Mouse (Mus musculus): ENCODE data around the gene Ccdc191. TPM values are rescaled to one million over a fixed set of nuclear protein-coding genes. Genes with fewer than 3 reads are reported as not detected.

The Ccdc191 gene
- polyA plus RNA-seq (2015; fragmentation: Nextera tagmentation; extraction: Ambion mirVana): 11.1 and 12.2 TPM in 2 replicates

- Histone ChIP-seq H3K9me3 (replicated peaks; ENCODE audit: low read length) (no peaks in the 10 kb centered on the region), H3K4me3 (replicated peaks; ENCODE audit: low read depth, low read length) (peak within 1 kb of the TSS; percentile 60), H3K9ac (ENCODE audit: low read depth, low read length) (peak within 1 kb of the TSS; percentile 71), H3K27ac (peak within 1 kb of the TSS; percentile 71), H3K36me3 (ENCODE audit: insufficient read depth, low read length) (no peaks in the 10 kb centered on the region), H3K4me2 (ENCODE audit: low read length) (peak within 1 kb of the TSS; percentile 67), H3K27me3 (ENCODE audit: insufficient read depth, low read length) (no peaks in the 10 kb centered on the region), H3K4me1 (replicated peaks; ENCODE audit: insufficient read depth, low read length) (peaks cover 4% of the 10 kb centered on the region; the same call in 1 of the 2 replicates)
- DNase-seq (ENCODE audit: low spot score): peak; percentile 100
- under 1% methylated on average over 32 of the region's 33 CpGs for WGBS
- TF ChIP-seq CTCF (IDR thresholded peaks at IDR 0.05; ENCODE audit: low read depth): no peak; the same call in 1 of the 2 replicates
- peak; percentile 100 for ATAC-seq (replicated peaks; ENCODE audit: low FRiP score, low read depth)
Observed at GRCm38 (mm10) chr16:43889208-43890004, at the start of gene Ccdc191. Gene Ccdc191 (plus strand): TSS chr16:43889800.

DNA sequence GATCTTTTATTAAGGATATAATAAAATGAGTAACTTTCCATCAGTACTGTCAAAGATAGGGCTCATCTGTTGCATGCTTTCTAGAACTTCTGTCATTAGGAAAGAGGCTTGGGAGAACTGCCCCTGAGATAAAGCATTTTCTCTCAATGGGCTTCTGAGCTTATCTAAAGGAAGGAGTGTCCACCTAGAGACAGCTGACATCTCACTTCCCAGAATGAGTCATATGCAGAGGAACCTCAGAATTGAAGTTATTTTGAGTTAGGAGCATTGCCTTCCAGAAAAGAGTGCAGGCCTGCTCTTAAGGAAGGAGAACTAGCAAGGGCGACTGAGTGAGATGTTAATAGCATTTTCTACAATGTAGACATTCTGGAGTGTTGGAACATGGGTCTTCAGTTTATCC lies 48.4 kb upstream of the Ccdc191 start:
- TF ChIP-seq CTCF (IDR thresholded peaks at IDR 0.05; ENCODE audit: low read depth): no peak
- no peak overlapping the region for H3K27ac ChIP-seq
- no peaks in the 10 kb centered on the region for H3K4me1 ChIP-seq (replicated peaks; ENCODE audit: insufficient read depth, low read length)
- DNase-seq (ENCODE audit: low spot score) (no peak), ATAC-seq (replicated peaks; ENCODE audit: low FRiP score, low read depth) (no peak)
- H3K4me3 ChIP-seq (replicated peaks; ENCODE audit: low read depth, low read length): no peak overlapping the region
- no peaks in the 10 kb centered on the region for H3K27me3 ChIP-seq (ENCODE audit: insufficient read depth, low read length)
- no peaks in the 10 kb centered on the region for H3K9me3 ChIP-seq (replicated peaks; ENCODE audit: low read length)
- no peaks in the 10 kb centered on the region for H3K36me3 ChIP-seq (ENCODE audit: insufficient read depth, low read length)
- WGBS: 91% methylated on average over 1 of the region's 1 CpGs
- H3K4me2 ChIP-seq (ENCODE audit: low read length): no peak overlapping the region
- H3K9ac ChIP-seq (ENCODE audit: low read depth, low read length): no peak overlapping the region

DNA sequence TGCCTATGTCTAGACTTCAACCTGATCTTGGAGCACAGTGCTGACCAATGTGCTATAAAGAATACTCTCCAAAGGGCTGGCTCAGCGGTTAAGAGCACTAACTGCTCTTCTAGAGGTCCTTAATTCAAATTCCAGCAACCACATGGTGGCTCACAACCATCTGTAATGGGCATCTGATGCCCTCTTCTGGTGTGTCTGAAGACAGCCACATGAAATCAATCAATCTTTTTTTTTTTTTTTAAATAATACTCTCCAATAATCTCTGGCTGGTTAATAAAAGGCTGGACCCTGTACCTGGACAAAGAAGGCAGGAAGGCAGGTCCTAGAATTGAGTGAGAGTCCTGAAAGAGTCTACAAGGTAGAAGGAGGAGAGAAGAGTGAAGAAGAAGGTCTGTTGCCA lies 39.8 kb upstream of the Ccdc191 start:
- H3K27me3 ChIP-seq (ENCODE audit: insufficient read depth, low read length): no peaks in the 10 kb centered on the region
- ATAC-seq (replicated peaks; ENCODE audit: low FRiP score, low read depth): no peak
- 48% methylated on average over 1 of the region's 1 CpGs for WGBS

DNA sequence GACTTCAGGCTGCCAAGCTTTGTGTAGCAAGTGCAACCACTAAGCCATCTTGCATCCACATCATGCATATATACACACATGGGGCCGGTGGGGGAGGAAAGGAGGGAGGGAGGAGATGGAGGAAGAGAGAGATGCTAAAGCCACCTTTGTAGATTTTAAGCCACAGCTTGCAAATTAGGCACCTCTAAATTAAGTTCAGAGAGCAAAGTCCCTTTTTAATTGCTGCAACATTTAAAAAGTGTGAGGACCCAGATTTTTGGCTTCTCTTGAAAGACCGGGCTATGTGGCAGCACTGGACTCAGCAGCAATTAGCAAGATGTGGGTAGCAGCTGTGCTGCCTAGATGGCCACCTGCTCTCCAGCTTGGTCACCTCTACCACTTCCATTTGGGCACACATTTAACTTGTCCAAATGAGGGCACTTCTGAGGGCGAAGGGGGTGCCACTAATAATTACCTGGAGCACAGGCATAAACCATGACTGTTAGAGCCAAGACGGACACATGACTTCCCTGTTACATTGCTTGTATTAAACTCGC lies 30.6 kb upstream of the Ccdc191 start:
- WGBS: 92% methylated on average over 5 of the region's 5 CpGs
- H3K4me3 ChIP-seq (replicated peaks; ENCODE audit: low read depth, low read length): no peak overlapping the region
- no peak overlapping the region for H3K9ac ChIP-seq (ENCODE audit: low read depth, low read length)
- TF ChIP-seq CTCF (IDR thresholded peaks at IDR 0.05; ENCODE audit: low read depth): no peak
- H3K9me3 ChIP-seq (replicated peaks; ENCODE audit: low read length): no peaks in the 10 kb centered on the region
- H3K27me3 ChIP-seq (ENCODE audit: insufficient read depth, low read length): no peaks in the 10 kb centered on the region
- H3K27ac ChIP-seq: no peak overlapping the region
- no peaks in the 10 kb centered on the region for H3K4me1 ChIP-seq (replicated peaks; ENCODE audit: insufficient read depth, low read length)
- H3K36me3 ChIP-seq (ENCODE audit: insufficient read depth, low read length): peaks cover 20% of the 10 kb centered on the region; the same call in 1 of the 2 replicates
- ATAC-seq (replicated peaks; ENCODE audit: low FRiP score, low read depth): no peak
- DNase-seq (ENCODE audit: low spot score): no peak
- no peak overlapping the region for H3K4me2 ChIP-seq (ENCODE audit: low read length)

More for the DNA sequence above, 39.8 kb upstream of the Ccdc191 start:
- Histone ChIP-seq H3K4me1 (replicated peaks; ENCODE audit: insufficient read depth, low read length) (no peaks in the 10 kb centered on the region), H3K4me2 (ENCODE audit: low read length) (no peak overlapping the region), H3K36me3 (ENCODE audit: insufficient read depth, low read length) (no peaks in the 10 kb centered on the region), H3K9me3 (replicated peaks; ENCODE audit: low read length) (no peaks in the 10 kb centered on the region), H3K9ac (ENCODE audit: low read depth, low read length) (no peak overlapping the region), H3K4me3 (replicated peaks; ENCODE audit: low read depth, low read length) (no peak overlapping the region), H3K27ac (no peak overlapping the region)
- DNase-seq (ENCODE audit: low spot score): no peak
- TF ChIP-seq CTCF (IDR thresholded peaks at IDR 0.05; ENCODE audit: low read depth): no peak

- TF ChIP-seq CTCF (IDR thresholded peaks at IDR 0.05; ENCODE audit: low read depth): no peak
- no peak overlapping the region for H3K27ac ChIP-seq
- ATAC-seq (replicated peaks; ENCODE audit: low FRiP score, low read depth): no peak
- H3K4me2 ChIP-seq (ENCODE audit: low read length): no peak overlapping the region
- peaks cover 20% of the 10 kb centered on the region; the same call in 1 of the 2 replicates for H3K36me3 ChIP-seq (ENCODE audit: insufficient read depth, low read length)
- no peaks in the 10 kb centered on the region for H3K27me3 ChIP-seq (ENCODE audit: insufficient read depth, low read length)
- H3K9me3 ChIP-seq (replicated peaks; ENCODE audit: low read length): no peaks in the 10 kb centered on the region
- H3K4me1 ChIP-seq (replicated peaks; ENCODE audit: insufficient read depth, low read length): no peaks in the 10 kb centered on the region
- H3K4me3 ChIP-seq (replicated peaks; ENCODE audit: low read depth, low read length): no peak overlapping the region
- no peak overlapping the region for H3K9ac ChIP-seq (ENCODE audit: low read depth, low read length)
- 80% methylated on average over 6 of the region's 6 CpGs for WGBS
- no peak for DNase-seq (ENCODE audit: low spot score)
Observed at GRCm38 (mm10) chr16:43860624-43861023, 29.0 kb upstream of the Ccdc191 start.

- peaks cover 24% of the 10 kb centered on the region for H3K36me3 ChIP-seq (ENCODE audit: insufficient read depth, low read length)
- TF ChIP-seq CTCF (IDR thresholded peaks at IDR 0.05; ENCODE audit: low read depth): no peak
Observed at GRCm38 (mm10) chr16:43869805-43870204, 19.8 kb upstream of the Ccdc191 start.

More at GRCm38 (mm10) chr16:43869805-43870204, 19.8 kb upstream of the Ccdc191 start:
- Histone ChIP-seq H3K9ac (ENCODE audit: low read depth, low read length) (no peak overlapping the region), H3K27me3 (ENCODE audit: insufficient read depth, low read length) (no peaks in the 10 kb centered on the region), H3K9me3 (replicated peaks; ENCODE audit: low read length) (no peaks in the 10 kb centered on the region), H3K4me2 (ENCODE audit: low read length) (no peak overlapping the region), H3K4me3 (replicated peaks; ENCODE audit: low read depth, low read length) (no peak overlapping the region), H3K4me1 (replicated peaks; ENCODE audit: insufficient read depth, low read length) (no peaks in the 10 kb centered on the region; the same call in 1 of the 2 replicates), H3K27ac (no peak overlapping the region)
- ATAC-seq (replicated peaks; ENCODE audit: low FRiP score, low read depth): no peak
- DNase-seq (ENCODE audit: low spot score): no peak
